Mouse (Mus musculus): ENCODE measurements around the gene Zfp787. TPM values are rescaled to one million over a fixed set of nuclear protein-coding genes. Genes with fewer than 3 reads are reported as not detected.

Zfp787 gene
- total RNA-seq, 2 experiments from 2014 or later = 27.3 to 30.7 TPM

GRCm38 (mm10) chr7:6164671-6165070 is 8.9 kb upstream of the Zfp787 start:
- no peak for DNase-seq

- DNase-seq = no peak
Observed at GRCm38 (mm10) chr7:6162172-6162571, 6.4 kb upstream of the Zfp787 start.

GRCm38 (mm10) chr7:6161541-6161940 is 5.7 kb upstream of the Zfp787 start:
- DNase-seq = no peak

DNA sequence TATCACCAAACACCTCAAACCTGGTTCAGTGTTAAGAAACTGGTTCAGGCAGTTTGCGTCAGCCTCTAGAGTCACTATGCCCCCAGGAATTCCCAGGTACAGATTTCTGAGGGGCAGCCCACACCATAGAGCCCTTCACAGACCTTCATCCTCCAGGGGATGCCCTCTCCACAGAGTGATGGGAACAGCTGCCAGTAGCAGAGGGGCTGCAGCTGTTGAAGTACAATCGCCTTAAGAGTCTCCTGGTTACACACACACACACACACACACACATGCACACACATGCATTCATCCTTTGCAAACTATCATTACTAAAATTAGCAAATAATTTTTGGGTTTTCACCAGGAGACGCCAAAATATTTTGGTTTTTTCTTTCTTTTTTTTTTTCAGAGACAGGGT is 3.8 kb upstream of the Zfp787 start:
- DNase-seq = no peak

- DNase-seq = no peak
Observed at GRCm38 (mm10) chr7:6157479-6157878, 1.7 kb upstream of the Zfp787 start.

DNA sequence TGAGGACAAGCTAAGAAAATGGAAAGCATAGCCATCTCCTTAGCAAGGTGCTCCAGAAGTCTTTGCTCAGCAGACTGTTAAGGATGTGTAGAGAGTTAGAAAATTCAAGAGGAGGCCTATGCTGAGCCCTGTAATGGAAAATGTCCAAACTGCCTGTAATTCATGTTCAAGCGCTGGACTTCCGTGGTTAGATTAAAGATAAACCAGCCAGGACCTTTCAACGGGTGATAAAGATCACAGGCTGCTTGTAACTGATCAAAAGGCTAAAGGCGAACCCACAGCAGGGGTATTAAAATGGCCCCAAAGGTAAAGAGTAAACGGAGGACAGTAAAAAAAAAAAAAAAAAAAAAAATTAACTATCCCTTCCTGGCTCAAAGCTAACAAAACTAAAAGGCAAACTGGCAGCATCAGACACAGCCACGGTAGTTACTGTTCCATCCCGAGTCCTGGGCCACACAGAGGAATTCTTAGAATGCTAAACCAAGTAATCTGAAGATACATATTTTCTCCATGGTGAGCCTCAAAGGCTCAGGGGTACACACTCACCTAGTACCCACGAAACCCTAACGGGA is 1.2 kb upstream of the Zfp787 start:
- no peak for DNase-seq

DNA sequence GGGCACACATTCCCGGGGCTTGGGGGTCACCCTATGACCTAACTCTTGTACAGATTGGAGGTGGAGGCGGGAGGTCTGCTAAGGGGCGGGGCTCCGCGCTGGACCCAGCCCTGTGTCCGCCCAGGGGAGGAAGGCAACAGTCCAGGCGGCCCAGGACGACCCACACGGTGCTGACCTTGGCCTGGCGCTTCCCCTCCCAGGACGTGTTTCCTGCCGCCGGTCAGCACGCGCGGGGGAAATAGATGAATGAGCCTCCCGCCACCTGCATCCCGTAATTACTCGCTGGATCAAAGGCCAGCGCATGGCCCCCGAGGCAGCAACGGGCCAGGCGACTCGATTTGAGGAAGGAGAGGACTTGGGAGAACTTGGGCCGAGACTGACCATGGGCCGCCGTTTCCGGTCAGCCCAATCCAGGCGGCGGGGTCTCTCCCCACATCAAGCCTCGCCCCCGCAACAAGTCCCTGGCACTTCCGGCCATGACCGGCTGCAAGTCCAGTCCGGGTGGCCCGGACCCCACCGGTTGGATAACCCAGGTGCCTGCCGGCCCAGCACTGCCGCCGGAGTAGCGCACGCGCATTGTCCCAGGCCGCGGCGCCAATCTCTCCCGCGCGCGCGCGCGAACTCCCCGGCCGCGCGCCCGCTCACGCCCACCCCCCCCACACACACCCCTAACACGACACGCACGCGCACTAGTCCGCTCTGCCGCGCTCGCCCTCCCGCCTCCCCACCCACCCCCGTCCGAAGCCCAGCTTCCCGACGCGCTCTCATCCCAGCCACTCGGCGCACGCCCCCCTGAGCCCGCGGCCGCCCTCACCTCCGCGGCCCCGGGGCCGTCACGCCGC is 545 bp downstream of the Zfp787 start:
- peak; percentile 87 for DNase-seq

GRCm38 (mm10) chr7:6154164-6154563 is 1.6 kb downstream of the Zfp787 start:
- DNase-seq = no peak

GRCm38 (mm10) chr7:6153131-6153530 is 2.7 kb downstream of the Zfp787 start:
- DNase-seq = no peak

DNA sequence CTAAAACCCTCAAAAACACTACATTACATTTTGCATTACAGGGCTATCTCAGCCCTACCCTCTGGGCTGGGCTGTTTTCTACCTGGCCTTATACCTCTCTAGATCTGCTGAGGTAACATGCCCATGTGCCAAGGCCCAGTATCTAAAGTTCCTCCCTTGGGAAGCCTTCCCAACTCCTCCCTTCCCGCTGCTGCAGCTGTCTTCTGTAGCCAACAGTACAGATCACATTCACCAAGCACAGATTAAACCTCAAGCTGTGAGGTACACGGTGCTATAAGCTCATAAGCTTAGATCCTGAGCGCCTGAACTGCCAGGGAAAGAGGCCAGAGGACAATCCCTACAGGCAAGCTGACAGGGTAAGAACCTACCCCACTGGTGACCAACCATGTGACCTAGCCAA is 3.8 kb downstream of the Zfp787 start:
- peak; percentile 63 for DNase-seq

- DNase-seq = no peak
Observed at GRCm38 (mm10) chr7:6151266-6151665, 4.5 kb downstream of the Zfp787 start.

GRCm38 (mm10) chr7:6147688-6148087 is 8.1 kb downstream of the Zfp787 start:
- DNase-seq = no peak

DNA sequence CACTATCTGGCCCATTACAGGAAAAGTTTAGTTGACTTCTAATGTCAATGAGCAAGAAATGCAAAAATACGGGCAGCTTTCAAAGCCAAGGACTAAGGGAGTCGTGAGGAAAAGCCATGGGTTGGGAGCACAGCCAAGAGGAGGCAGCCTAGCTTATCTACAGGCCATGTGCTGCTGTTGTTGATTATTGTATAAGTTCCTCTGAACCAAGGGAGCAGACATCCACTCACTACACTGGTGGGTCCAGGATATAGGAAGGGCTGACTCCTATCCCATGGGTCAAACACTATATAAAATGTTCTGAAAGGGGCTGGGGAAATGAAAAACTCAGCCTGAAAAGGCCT is 8.8 kb downstream of the Zfp787 start:
- DNase-seq = no peak

- DNase-seq = no peak
Observed at GRCm38 (mm10) chr7:6146194-6146981, 9.4 kb downstream of the Zfp787 start.

GRCm38 (mm10) chr7:6145423-6146188 is 10.2 kb downstream of the Zfp787 start:
- no peak for DNase-seq

GRCm38 (mm10) chr7:6143991-6144531 is 11.7 kb downstream of the Zfp787 start:
- no peak for DNase-seq

- DNase-seq = no peak
Observed at GRCm38 (mm10) chr7:6139295-6139694, 16.5 kb downstream of the Zfp787 start.

DNA sequence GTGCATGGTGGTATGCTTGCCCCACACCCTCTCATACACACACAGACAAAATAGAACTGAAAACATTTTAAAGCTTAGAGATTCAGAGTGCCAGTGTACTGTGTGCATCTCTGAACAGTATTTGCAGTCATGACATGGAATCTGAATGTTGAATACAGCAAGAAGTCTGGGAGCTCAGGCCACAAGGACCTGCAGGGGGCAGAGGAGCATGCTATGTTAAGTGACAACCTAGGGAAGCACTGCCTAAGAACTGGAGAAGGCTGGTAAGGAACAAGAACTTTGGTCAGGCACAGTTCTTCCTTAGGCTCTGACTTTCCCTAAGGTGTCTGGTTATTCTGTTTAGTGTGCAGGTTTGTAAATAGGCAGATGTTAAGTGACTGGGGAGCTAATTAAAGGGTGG is 19.3 kb downstream of the Zfp787 start:
- DNase-seq = no peak

GRCm38 (mm10) chr7:6132646-6133045 is 23.2 kb downstream of the Zfp787 start:
- no peak for DNase-seq

- DNase-seq = no peak
Observed at GRCm38 (mm10) chr7:6130346-6130745, 25.5 kb downstream of the Zfp787 start.

- peak; percentile 46 for DNase-seq
Observed at GRCm38 (mm10) chr7:6126690-6127448, 28.9 kb downstream of the Zfp787 start.
